Mouse (Mus musculus) heart, postnatal 4 days (tissue): ENCODE results near the gene Sdf2. TPM values are rescaled to one million over a fixed set of nuclear protein-coding genes. Genes with fewer than 3 reads are reported as not detected.
"Not testable (repeated sequence)": the region's sequence is repeated elsewhere in the genome, so short reads cannot be mapped to it uniquely, and the experiment has no call there.

Experiments
- DNase-seq: peaks from one replicate; pipeline ENCODE4 v3.0.0; 2021
- total RNA-seq, 2 experiments: library from RNA; stranded (reverse); gene quantifications; 2 replicates each; pipeline ENCODE4 v1.2.3; 2021

Gene Sdf2
- total RNA-seq, 2 experiments from 2014 or later, result 41.2 to 43.9 TPM

DNA sequence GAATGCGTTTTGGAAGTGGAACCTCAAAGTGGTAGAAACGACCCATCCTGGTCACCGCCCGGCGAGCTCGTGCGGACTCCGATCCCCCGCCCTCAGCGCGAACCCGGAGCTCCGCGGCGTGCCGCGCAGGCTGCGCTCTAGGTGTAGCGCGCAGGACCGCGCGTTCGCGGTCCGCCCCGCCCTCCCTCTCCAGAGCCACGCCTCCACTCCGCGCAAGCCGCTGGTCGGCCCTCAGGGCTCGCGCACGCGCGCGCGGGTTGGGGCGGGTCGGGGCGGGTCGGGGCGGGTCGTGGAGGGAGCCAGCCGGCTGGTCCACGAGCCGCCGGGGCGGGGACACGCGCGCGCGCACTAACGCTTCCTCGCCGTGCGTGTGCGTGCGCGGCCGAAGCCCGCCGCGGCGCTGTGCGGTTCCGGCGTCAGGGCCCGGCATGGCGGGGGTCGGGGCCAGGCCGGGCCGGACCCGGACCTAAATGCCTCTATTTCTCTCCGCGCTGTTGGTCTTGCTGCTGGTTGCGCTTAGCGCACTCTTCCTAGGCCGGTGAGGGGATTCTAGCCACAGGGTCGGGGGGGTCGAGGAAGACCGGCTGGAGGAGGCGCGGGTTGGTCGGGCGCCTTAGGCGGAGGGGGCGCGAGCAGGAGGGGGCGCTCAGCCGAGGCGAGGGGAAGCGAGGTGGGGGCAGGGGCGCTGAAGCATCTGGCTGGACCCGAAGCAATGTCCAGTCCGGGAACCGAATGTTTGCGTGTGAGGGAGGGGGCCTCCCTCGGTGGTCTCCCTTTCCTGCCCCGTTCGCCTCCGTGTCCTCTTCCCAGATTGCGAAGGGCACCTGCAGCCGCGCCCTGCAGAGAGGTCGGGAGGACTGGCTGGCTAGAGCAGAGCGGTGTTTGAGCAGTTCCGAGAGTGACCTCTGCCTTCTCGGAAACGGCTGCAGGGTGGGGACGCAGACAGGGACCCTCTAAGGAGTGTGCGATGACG lies 16.1 kb downstream of the Sdf2 start, which contains the start of gene 2610507B11Rik:
Gene 2610507B11Rik, plus strand, starts transcription at position 373 of the 973 bp plus-strand sequence.
- peak; percentile 96 for DNase-seq

DNA sequence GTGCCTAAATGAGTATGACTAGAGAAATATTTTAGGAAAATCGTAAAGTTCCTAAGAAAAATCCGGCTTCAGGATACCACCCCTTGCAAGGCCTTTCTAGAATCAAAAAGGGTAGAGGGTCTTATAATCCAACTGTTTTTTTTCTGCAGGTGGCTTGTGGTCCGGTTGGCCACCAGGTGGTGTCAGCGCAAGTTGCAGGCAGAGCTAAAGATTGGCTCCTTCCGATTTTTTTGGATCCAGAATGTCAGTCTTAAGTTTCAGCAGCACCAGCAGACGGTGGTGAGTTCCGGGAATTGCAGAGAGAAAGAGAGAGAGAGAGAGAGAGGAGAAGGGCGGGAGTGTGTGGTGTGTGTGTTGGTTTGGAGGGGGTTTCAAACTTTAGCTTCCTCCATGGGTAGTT lies 17.0 kb downstream of the Sdf2 start:
- peak; percentile 54 for DNase-seq

DNA sequence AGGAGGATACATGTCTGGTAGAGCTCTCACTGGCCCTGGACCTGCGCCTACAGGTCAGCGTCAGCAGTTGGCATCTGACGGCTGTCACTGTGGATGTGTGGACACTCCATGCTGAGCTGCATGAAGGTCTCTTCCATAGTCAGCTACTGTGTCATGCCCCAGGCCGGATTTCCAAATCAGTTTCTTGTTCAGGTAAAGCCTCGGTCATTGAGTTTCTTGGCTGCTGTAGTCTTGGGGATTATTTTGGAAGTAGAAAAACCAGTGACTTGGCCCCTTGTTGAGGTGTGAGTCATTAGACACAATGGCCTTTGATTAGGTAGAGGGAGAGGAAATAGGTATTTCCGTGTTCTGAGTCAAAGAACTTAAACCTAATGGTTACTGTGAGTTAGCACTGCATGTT lies 20.0 kb downstream of the Sdf2 start:
- no peak for DNase-seq

DNA sequence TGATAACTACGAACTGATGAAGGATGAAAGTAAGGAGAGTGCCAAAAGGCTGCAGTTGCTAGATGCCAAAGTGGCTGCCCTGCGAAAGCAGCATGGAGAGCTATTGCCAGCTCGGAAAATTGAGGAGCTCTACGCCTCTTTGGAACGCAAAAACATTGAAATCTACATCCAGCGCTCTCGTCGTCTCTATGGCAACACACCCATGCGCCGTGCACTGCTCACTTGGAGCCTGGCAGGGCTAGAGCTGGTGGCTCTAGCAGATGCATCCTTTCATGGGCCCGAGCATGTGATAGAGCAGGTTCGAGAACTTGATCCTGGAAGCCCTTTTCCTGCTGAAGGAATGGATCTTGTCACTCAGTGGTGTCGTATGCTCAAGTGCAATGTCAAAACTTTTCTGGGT lies 26.4 kb downstream of the Sdf2 start:
- DNase-seq, result no peak

DNA sequence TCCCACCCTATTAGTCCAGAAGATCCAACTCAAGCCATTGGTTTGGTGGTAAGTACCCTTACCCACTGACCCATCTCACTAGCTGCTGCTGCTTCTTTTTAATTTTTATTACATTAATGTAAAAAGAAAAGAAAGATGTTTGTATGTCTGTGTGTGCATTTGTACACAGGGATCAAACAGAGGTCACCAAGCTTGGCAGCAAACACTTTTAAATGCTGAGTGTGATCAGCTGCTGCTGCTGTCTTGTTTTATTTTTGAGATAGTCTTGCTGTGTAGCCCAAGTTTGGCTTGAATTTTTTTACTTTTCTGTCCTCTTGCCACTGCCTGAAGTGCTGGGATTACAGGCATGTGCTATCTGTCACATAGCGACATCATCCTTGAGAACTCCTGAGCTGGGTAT lies 30.1 kb downstream of the Sdf2 start:
- no peak for DNase-seq

DNA sequence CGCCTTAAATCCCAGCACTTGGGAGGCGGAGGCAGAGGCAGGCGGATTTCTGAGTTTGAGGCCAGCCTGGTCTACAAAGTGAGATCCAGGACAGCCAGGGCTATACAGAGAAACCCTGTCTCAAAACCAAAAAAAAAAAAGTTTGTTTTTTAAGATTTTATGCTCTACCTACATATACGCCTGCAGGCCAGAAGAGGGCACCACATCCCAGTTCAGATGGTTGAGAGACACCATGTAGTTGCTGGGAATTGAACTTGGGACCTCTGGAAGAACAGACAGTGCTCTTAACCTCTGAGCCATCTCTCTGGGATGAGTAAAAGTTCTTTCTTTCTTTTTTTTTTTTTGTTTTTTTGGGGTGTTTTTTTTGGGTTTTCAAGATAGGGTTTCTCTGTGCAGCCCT lies 30.6 kb downstream of the Sdf2 start:
- DNase-seq, result not testable (repeated sequence)

DNA sequence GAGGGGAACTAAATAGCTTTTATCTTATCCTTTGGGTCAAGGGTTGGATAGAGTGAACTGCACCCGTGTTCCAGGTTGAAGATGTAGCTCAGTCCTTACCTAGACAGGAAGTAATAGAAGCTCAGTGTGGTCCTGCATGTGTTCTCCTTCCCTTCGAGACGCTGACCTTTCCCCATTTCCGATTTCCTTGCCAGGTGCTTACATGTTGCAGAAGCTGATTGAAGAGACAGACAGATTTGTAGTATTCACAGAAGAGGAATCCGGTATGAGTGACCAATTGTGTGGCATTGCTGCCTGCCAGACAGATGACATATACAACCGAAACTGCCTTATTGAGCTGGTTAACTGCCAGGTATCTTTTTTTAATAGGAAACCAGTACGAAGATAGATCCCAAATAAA lies 33.3 kb downstream of the Sdf2 start:
- DNase-seq, result no peak

DNA sequence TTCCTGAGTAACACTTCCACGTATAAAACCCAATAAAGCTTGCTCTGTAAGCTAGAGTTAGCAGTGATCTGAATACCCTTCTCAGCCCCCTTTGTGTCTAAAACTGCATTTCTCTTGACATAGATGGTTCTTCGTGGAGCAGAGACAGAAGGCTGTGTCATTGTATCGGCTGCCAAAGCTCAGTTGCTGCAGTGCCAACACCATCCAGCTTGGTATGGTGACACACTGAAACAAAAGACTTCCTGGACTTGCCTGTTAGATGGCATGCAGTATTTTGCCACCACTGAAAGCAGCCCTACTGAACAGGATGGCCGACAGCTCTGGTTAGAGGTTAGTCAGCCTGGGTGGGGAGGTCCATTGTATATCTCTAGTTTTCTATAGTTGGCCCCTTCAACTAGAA lies 34.0 kb downstream of the Sdf2 start:
- no peak for DNase-seq

DNA sequence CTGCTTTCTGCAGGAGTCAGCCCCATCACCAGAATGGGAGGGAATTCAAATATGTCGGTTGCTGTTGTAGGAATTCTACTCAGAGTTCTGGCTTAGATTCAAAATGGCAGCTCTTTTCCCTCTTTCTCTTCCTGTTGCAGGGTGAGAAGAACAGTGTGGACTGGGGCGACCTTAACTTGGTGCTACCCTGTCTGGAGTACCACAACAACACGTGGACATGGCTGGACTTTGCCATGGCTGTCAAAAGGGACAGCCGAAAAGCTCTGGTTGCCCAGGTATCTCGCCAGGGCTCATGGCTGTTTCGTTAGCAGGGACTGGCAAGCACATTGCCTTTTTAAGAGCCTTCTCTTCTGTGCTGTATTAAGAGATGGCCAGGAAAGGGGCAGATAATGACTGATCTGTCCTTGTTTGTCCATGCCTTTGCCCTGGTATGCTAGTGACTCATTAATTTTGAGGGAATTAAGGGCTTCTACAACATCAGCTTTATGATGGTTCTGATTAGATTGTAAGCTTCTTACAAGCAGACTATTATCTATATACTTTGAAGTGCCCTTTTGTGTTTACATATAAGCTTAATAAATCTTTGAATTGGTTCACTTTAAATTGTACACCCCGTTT lies 43.7 kb downstream of the Sdf2 start:
- no peak for DNase-seq

DNA sequence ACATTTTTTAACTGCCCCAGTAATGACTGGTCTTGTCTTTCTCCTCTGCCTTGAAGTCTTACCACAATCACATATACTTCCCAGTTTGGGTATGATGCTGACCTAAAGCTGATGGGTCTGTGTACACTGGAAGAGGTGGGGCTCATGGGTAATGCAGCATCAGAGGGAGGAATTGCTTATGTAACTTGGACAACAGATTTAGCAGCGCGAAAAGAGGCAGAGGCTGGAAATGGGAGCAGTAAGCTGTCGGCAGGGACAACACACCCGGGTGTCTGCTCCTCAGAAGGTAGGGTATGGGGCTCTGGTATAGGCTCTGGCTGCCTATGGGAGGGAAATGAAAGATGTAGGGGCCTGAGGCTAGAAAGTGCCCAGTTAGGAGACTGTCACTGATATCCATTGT lies 45.1 kb downstream of the Sdf2 start, which contains the start of gene BC030499:
Gene BC030499, plus strand, starts transcription at position 188 of the 400 bp plus-strand sequence.
- no peak for DNase-seq

DNA sequence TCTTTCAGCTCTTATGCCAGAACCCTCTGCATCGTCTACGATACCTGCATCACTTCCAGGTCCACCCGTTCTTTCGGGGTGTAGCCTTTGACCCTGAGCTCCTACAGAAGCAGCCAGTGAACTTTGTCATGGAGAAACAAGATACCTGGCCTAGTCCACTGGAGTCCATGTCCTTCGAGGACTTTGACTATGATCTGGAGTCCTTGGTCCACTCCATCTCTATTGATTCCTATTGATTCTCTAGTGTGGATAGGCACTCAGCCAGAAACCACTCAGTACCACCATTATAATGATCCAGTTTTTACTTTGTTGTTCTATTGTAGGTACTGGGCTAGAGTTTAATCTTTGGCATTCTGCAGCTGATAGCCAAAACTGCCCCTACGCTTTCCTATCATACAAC lies 49.0 kb downstream of the Sdf2 start:
- DNase-seq, result no peak

DNA sequence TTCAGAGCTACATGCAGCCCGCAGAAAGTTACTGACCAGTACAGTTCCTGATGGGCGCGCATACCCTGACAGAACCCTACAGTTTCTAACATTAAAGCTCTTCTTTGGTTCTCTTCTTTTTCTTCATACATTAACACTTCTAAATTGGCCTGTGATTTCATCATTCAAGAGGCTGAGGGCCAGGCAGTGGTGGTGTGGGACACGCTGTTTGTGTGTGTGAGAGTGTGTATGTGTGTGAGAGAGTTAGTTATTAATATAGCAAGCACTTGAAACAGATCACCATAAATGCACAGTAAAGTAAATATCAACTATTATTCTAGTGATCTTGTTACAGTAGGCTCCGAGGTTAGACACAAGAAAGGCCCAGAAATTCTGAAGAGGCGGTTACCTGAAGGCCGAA lies 55.4 kb downstream of the Sdf2 start:
- no peak for DNase-seq

DNA sequence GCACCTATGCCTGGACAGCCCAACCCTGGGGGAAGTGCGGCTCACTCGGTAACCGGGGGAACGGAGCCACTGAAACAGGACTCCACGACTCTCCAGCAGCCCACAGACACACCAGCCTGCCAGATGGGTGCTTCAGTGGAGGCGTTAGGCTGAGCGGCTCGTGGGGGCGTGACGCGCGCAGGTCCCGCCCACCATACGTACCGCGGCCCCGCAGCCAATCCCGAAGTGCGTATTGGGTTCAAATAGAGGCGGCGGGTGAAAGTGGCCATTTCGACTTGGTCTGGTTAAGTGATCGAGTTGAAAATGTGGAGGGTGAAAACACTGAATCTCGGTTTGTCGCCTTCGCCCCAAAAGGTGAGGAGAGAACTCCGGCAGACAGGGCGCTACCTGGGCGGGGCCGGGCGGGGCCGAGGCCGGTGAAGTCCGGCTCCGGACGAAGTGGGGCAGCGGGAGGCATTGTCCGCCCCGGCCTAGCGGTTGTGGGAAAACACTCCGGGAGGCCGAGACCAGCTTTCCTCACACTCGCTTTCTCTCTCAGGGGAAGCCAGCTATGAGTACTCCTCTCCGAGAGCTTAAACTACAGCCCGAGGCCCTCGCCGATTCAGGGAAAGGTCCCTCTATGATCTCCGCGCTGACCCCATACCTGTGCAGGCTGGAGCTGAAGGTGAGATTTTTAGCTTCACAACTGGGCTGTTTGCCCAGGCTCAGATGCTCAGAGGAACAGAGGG lies 56.0 kb downstream of the Sdf2 start, which contains the start of gene Spag5:
Gene Spag5, plus strand, starts transcription at position 173 of the 728 bp plus-strand sequence.
- DNase-seq, result peak; percentile 92

Other genes with a start within 250 kb of the Sdf2 start
- gene Dhrs13, start 213.5 kb upstream of the Sdf2 start, total RNA-seq, result 1 to 10 TPM; 7.8 to 9.3 TPM
- 10 to 100 TPM; 89.1 to 98.5 TPM for gene Flot2, start 207.8 kb upstream of the Sdf2 start, total RNA-seq
- gene Eral1, start 165.4 kb upstream of the Sdf2 start, total RNA-seq, result 10 to 100 TPM; 23.7 to 24.0 TPM
- 10 to 100 TPM; 17.1 to 17.5 TPM for gene Fam222b, start 151.1 kb upstream of the Sdf2 start, total RNA-seq
- gene Traf4, start 80.2 kb upstream of the Sdf2 start, total RNA-seq, result 10 to 100 TPM; 25.8 to 27.5 TPM
- gene Nek8, start 69.1 kb upstream of the Sdf2 start, total RNA-seq, result 1 to 10 TPM; 7.7 to 8.6 TPM
- 1 to 10 TPM; 8.4 to 9.8 TPM for gene Tlcd1, start 69.0 kb upstream of the Sdf2 start, total RNA-seq
- gene Rpl23a, start 62.2 kb upstream of the Sdf2 start, total RNA-seq, result 1,000 to 10,000 TPM; 1,082 to 1,148 TPM
- 10 to 100 TPM; 25.2 to 28.0 TPM for gene Rab34, start 57.3 kb upstream of the Sdf2 start, total RNA-seq
- gene Proca1, start 52.4 kb upstream of the Sdf2 start, total RNA-seq, result 1 to 10 TPM in 1 of 2 experiments, under 1 TPM in 1; 0.81 to 1.4 TPM
- 10 to 100 TPM; 35.7 to 37.2 TPM for gene Supt6, start 241 bp downstream of the Sdf2 start, total RNA-seq
- gene 2610507B11Rik, start 16.0 kb downstream of the Sdf2 start, total RNA-seq, result 100 to 1,000 TPM; 178 to 185 TPM
- 1 to 10 TPM; 1.2 to 1.4 TPM for gene BC030499, start 45.1 kb downstream of the Sdf2 start, total RNA-seq
- gene Spag5, start 55.8 kb downstream of the Sdf2 start, total RNA-seq, result 10 to 100 TPM; 32.6 to 33.2 TPM
- gene Aldoc, start 77.2 kb downstream of the Sdf2 start, total RNA-seq, result 1 to 10 TPM; 3.3 to 3.6 TPM
- 10 to 100 TPM; 27.0 to 27.2 TPM for gene Pigs, start 82.7 kb downstream of the Sdf2 start, total RNA-seq
- gene Unc119, start 97.7 kb downstream of the Sdf2 start, total RNA-seq, result 10 to 100 TPM; 13.5 to 14.6 TPM
- not detected for gene Foxn1, start 140.8 kb downstream of the Sdf2 start, total RNA-seq
- gene Slc13a2, start 176.5 kb downstream of the Sdf2 start, total RNA-seq, result not detected
- gene Slc46a1, start 220.0 kb downstream of the Sdf2 start, total RNA-seq, result 1 to 10 TPM; 2.3 to 3.5 TPM